Mouse (Mus musculus): ENCODE results near the gene Slc47a1. TPM values are rescaled to one million over a fixed set of nuclear protein-coding genes. Genes with fewer than 3 reads are reported as not detected.
"Not testable (repeated sequence)": the region's sequence is repeated elsewhere in the genome, so short reads cannot be mapped to it uniquely, and the experiment has no call there.

The Slc47a1 gene
- polyA plus RNA-seq, 1 experiment from 2014 or later = 26.8 TPM

- Histone ChIP-seq H3K36me3 (ENCODE audit: control insufficient read depth, insufficient read depth) (no peaks in the 10 kb centered on the region), H3K9me3 (replicated peaks; ENCODE audit: control insufficient read depth, low read length) (no peaks in the 10 kb centered on the region), H3K4me3 (ENCODE audit: low read length) (no peak overlapping the region), H3K4me1 (ENCODE audit: control insufficient read depth, insufficient read depth, low read length) (no peaks in the 10 kb centered on the region; the same call in 1 of the 2 replicates), H3K27me3 (ENCODE audit: control insufficient read depth, insufficient read depth, low read length) (no peaks in the 10 kb centered on the region), H3K27ac (ENCODE audit: low read length) (no peak overlapping the region), H3K4me2 (ENCODE audit: low read depth, low read length) (no peak overlapping the region), H3K9ac (ENCODE audit: low read length) (no peak overlapping the region)
- ATAC-seq (replicated peaks; ENCODE audit: extremely low read depth, insufficient read depth, low FRiP score) = no peak
- WGBS = 0% methylated on average over 1 of the region's 1 CpGs
Measured at GRCm38 (mm10) chr11:61410129-61410528, 32.0 kb upstream of the Slc47a1 start.

DNA sequence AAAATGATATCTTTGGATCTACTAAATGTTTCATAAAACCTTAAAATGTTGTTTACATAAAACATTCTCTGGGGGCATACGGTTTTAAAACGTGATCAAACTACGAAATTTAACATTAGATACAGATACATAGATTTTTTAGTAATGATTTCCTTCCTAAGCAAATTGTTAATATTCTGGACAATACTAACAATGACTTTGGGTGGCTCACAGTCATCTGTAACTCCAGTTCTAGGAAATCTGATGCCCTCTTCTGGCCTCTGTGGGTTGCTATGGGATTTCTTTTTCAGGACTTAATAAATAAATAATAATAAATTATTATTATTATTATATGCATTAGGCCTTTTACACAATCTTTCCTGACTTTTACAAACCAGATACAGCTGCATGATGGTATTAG is 30.9 kb upstream of the Slc47a1 start:
- 24% methylated on average over 3 of the region's 3 CpGs for WGBS
- no peak overlapping the region for H3K9ac ChIP-seq (ENCODE audit: low read length)

GRCm38 (mm10) chr11:61408184-61409027 is 30.3 kb upstream of the Slc47a1 start:
- no peaks in the 10 kb centered on the region for H3K9me3 ChIP-seq (replicated peaks; ENCODE audit: control insufficient read depth, low read length)
- peak overlapping the region; percentile 68 for H3K4me2 ChIP-seq (ENCODE audit: low read depth, low read length)
- peak overlapping the region; percentile 90 for H3K9ac ChIP-seq (ENCODE audit: low read length)
- peak overlapping the region; percentile 94 for H3K27ac ChIP-seq (ENCODE audit: low read length)
- no peaks in the 10 kb centered on the region; the same call in 1 of the 2 replicates for H3K4me1 ChIP-seq (ENCODE audit: control insufficient read depth, insufficient read depth, low read length)
- no peaks in the 10 kb centered on the region for H3K36me3 ChIP-seq (ENCODE audit: control insufficient read depth, insufficient read depth)
- no peaks in the 10 kb centered on the region for H3K27me3 ChIP-seq (ENCODE audit: control insufficient read depth, insufficient read depth, low read length)
- WGBS = under 1% methylated on average over 64 of the region's 64 CpGs
- H3K4me3 ChIP-seq (ENCODE audit: low read length) = peak overlapping the region; percentile 77
- ATAC-seq (replicated peaks; ENCODE audit: extremely low read depth, insufficient read depth, low FRiP score) = peak; percentile 90

More for the DNA sequence above, 30.9 kb upstream of the Slc47a1 start:
- H3K9me3 ChIP-seq (replicated peaks; ENCODE audit: control insufficient read depth, low read length) = no peaks in the 10 kb centered on the region
- peak overlapping the region; percentile 68; the same call in 1 of the 2 replicates for H3K4me2 ChIP-seq (ENCODE audit: low read depth, low read length)
- H3K4me3 ChIP-seq (ENCODE audit: low read length) = peak overlapping the region; percentile 77
- no peak overlapping the region for H3K27ac ChIP-seq (ENCODE audit: low read length)
- H3K27me3 ChIP-seq (ENCODE audit: control insufficient read depth, insufficient read depth, low read length) = no peaks in the 10 kb centered on the region
- no peaks in the 10 kb centered on the region; the same call in 1 of the 2 replicates for H3K4me1 ChIP-seq (ENCODE audit: control insufficient read depth, insufficient read depth, low read length)
- ATAC-seq (replicated peaks; ENCODE audit: extremely low read depth, insufficient read depth, low FRiP score) = no peak
- H3K36me3 ChIP-seq (ENCODE audit: control insufficient read depth, insufficient read depth) = no peaks in the 10 kb centered on the region

GRCm38 (mm10) chr11:61407638-61408183 is 29.6 kb upstream of the Slc47a1 start:
- peak; percentile 87 for ATAC-seq (replicated peaks; ENCODE audit: extremely low read depth, insufficient read depth, low FRiP score)
- WGBS = 2% methylated on average over 39 of the region's 39 CpGs
- H3K4me3 ChIP-seq (ENCODE audit: low read length) = peak overlapping the region; percentile 77
- H3K4me2 ChIP-seq (ENCODE audit: low read depth, low read length) = peak overlapping the region; percentile 68
- H3K36me3 ChIP-seq (ENCODE audit: control insufficient read depth, insufficient read depth) = no peaks in the 10 kb centered on the region
- H3K9ac ChIP-seq (ENCODE audit: low read length) = peak overlapping the region; percentile 90
- no peaks in the 10 kb centered on the region for H3K9me3 ChIP-seq (replicated peaks; ENCODE audit: control insufficient read depth, low read length)
- peak overlapping the region; percentile 94 for H3K27ac ChIP-seq (ENCODE audit: low read length)
- no peaks in the 10 kb centered on the region; the same call in 1 of the 2 replicates for H3K4me1 ChIP-seq (ENCODE audit: control insufficient read depth, insufficient read depth, low read length)
- H3K27me3 ChIP-seq (ENCODE audit: control insufficient read depth, insufficient read depth, low read length) = no peaks in the 10 kb centered on the region

DNA sequence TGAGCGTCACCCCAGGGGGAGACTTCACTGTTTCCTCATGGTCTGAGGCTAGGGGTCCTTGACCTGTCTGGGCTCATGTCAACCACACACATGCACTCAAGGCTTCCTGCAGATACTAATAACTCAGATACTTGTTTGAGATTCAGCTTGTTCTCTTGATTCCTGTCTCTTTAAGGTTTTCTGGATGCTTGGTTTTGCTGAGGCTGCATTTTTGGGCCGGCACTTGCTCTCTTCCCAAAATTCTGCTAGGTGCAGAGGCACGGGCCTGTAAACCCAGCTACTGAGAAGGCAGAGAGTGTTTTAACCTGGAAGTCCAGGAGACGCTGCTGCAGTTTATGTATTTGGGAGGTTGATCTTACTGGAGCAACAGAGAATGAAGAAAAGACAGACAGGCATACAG is 23.6 kb upstream of the Slc47a1 start:
- Histone ChIP-seq H3K36me3 (ENCODE audit: control insufficient read depth, insufficient read depth) (no peaks in the 10 kb centered on the region), H3K4me1 (ENCODE audit: control insufficient read depth, insufficient read depth, low read length) (peaks cover 12% of the 10 kb centered on the region), H3K4me2 (ENCODE audit: low read depth, low read length) (no peak overlapping the region), H3K27me3 (ENCODE audit: control insufficient read depth, insufficient read depth, low read length) (no peaks in the 10 kb centered on the region), H3K9ac (ENCODE audit: low read length) (no peak overlapping the region), H3K27ac (ENCODE audit: low read length) (peak overlapping the region; percentile 88; the same call in 1 of the 2 replicates), H3K4me3 (ENCODE audit: low read length) (no peak overlapping the region), H3K9me3 (replicated peaks; ENCODE audit: control insufficient read depth, low read length) (0 out of 2 replicates have a peak, but pooled peaks cover 3% of the 10 kb centered on the region)
- 84% methylated on average over 4 of the region's 4 CpGs for whole genome bisulfite sequencing
- no peak for ATAC-seq (replicated peaks; ENCODE audit: extremely low read depth, insufficient read depth, low FRiP score)

GRCm38 (mm10) chr11:61400681-61401346 is 22.7 kb upstream of the Slc47a1 start:
- H3K4me1 ChIP-seq (ENCODE audit: control insufficient read depth, insufficient read depth, low read length) = peaks cover 12% of the 10 kb centered on the region
- H3K36me3 ChIP-seq (ENCODE audit: control insufficient read depth, insufficient read depth) = no peaks in the 10 kb centered on the region
- ATAC-seq (replicated peaks; ENCODE audit: extremely low read depth, insufficient read depth, low FRiP score) = peak; percentile 87
- H3K9me3 ChIP-seq (replicated peaks; ENCODE audit: control insufficient read depth, low read length) = peaks cover 3% of the 10 kb centered on the region; the same call in 1 of the 2 replicates
- H3K27me3 ChIP-seq (ENCODE audit: control insufficient read depth, insufficient read depth, low read length) = no peaks in the 10 kb centered on the region
- 31% methylated on average over 8 of the region's 8 CpGs for WGBS
- peak overlapping the region; percentile 88 for H3K27ac ChIP-seq (ENCODE audit: low read length)
- peak overlapping the region; percentile 55 for H3K9ac ChIP-seq (ENCODE audit: low read length)
- H3K4me2 ChIP-seq (ENCODE audit: low read depth, low read length) = peak overlapping the region; percentile 51
- H3K4me3 ChIP-seq (ENCODE audit: low read length) = peak overlapping the region; percentile 13; the same call in 1 of the 2 replicates

- H3K4me3 ChIP-seq (ENCODE audit: low read length); H3K27me3 ChIP-seq (ENCODE audit: control insufficient read depth, insufficient read depth, low read length); H3K27ac ChIP-seq (ENCODE audit: low read length); H3K9me3 ChIP-seq (replicated peaks; ENCODE audit: control insufficient read depth, low read length); H3K36me3 ChIP-seq (ENCODE audit: control insufficient read depth, insufficient read depth); ATAC-seq (replicated peaks; ENCODE audit: extremely low read depth, insufficient read depth, low FRiP score); H3K9ac ChIP-seq (ENCODE audit: low read length); H3K4me2 ChIP-seq (ENCODE audit: low read depth, low read length): not testable (repeated sequence)
- WGBS = 92% methylated on average over 18 of the region's 18 CpGs
- peaks cover 12% of the 10 kb centered on the region for H3K4me1 ChIP-seq (ENCODE audit: control insufficient read depth, insufficient read depth, low read length)
Measured at GRCm38 (mm10) chr11:61397423-61398043, 19.4 kb upstream of the Slc47a1 start.

DNA sequence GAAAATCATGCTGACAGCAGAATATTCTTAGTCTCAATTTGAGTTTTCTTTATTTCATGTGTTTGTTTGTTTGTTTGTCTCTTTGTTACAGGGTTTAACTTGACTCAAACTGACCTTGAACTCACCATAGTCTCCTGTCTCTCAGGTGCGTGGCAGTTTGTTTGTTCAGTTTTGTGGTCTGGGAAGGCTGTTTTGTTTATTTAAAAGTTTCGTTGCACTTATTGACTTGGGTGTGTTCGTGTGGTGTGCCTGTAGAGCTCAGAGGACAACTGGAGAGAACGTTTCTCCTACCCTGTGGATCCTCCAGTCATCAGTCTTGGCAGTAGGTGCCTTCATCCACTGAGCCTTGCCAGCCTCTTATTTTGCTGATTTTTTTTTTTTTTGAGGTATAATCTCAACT is 10.8 kb upstream of the Slc47a1 start:
- H3K36me3 ChIP-seq (ENCODE audit: control insufficient read depth, insufficient read depth) = no peaks in the 10 kb centered on the region
- no peak overlapping the region for H3K4me3 ChIP-seq (ENCODE audit: low read length)
- ATAC-seq (replicated peaks; ENCODE audit: extremely low read depth, insufficient read depth, low FRiP score) = no peak
- no peak overlapping the region for H3K9ac ChIP-seq (ENCODE audit: low read length)
- no peak overlapping the region for H3K27ac ChIP-seq (ENCODE audit: low read length)
- no peaks in the 10 kb centered on the region for H3K27me3 ChIP-seq (ENCODE audit: control insufficient read depth, insufficient read depth, low read length)
- no peak overlapping the region for H3K4me2 ChIP-seq (ENCODE audit: low read depth, low read length)
- H3K9me3 ChIP-seq (replicated peaks; ENCODE audit: control insufficient read depth, low read length) = no peaks in the 10 kb centered on the region
- H3K4me1 ChIP-seq (ENCODE audit: control insufficient read depth, insufficient read depth, low read length) = no peaks in the 10 kb centered on the region
- 69% methylated on average over 4 of the region's 4 CpGs for WGBS
